Mouse (Mus musculus) thymus, adult 2 months (tissue): Measurements from ENCODE around the gene Olfr70. TPM values are rescaled to one million over a fixed set of nuclear protein-coding genes. Genes with fewer than 3 reads are reported as not detected.

ENCODE experiments used
- DNase-seq: peaks from one replicate; pipeline ENCODE4 v3.0.0; 2021
- H3K27ac ChIP-seq: fragments of 200-500 bp; 2 replicates; pipeline ENCODE4 v1.5.1; 2012; ENCODE audit warnings: low read length, control low read depth; ENCODE audit not compliant: control insufficient read depth, insufficient read depth
- H3K27me3 ChIP-seq: fragments of 200-500 bp; 2 replicates; pipeline ENCODE4 v1.6.1; 2012; ENCODE audit warnings: mild to moderate bottlenecking, low read length, moderate library complexity, mixed read lengths; ENCODE audit not compliant: control insufficient read depth, insufficient read depth
- H3K36me3 ChIP-seq: fragments of 200-500 bp; 2 replicates; pipeline ENCODE4 v1.6.1; 2012; ENCODE audit warnings: mild to moderate bottlenecking, low read length, moderate library complexity; ENCODE audit not compliant: control insufficient read depth, insufficient read depth
- H3K4me1 ChIP-seq: fragments of 200-500 bp; replicated peaks from 2 replicates; pipeline ENCODE4 v1.6.1; 2012; ENCODE audit warnings: low read length; ENCODE audit not compliant: control insufficient read depth, insufficient read depth
- H3K4me3 ChIP-seq: fragments of 200-500 bp; 2 replicates; pipeline ENCODE4 v1.5.1; 2012; ENCODE audit warnings: mild to moderate bottlenecking, low read length, control low read depth, moderate library complexity; ENCODE audit not compliant: control insufficient read depth, insufficient read depth
- CTCF ChIP-seq: fragments of 200-500 bp; IDR thresholded peaks from 2 replicates; pipeline ENCODE4 v1.5.1; 2012; ENCODE audit warnings: mild to moderate bottlenecking, control low read depth, low read length, moderate library complexity, borderline replicate concordance; ENCODE audit not compliant: control insufficient read depth, poor library complexity, insufficient read depth; ENCODE audit errors: extremely low read depth
- POLR2A ChIP-seq: fragments of 200-500 bp; IDR thresholded peaks from 2 replicates; pipeline ENCODE4 v1.6.1; 2012; ENCODE audit warnings: mild to moderate bottlenecking, low read length, control low read depth, moderate library complexity; ENCODE audit not compliant: control insufficient read depth, poor library complexity, insufficient read depth; ENCODE audit errors: extremely low read depth
- WGBS: fragments of 180-500 bp; shearing (Covaris S2); methylation state at CpG from one replicate; pipeline ENCODE4 v1.1.7; 2018; 5-methylcytosine and 5-hydroxymethylcytosine counted together
- polyA plus RNA-seq: library from polyadenylated mRNA; depleted of rRNA; stranded (reverse); fragments of >200 nt; gene quantifications from 2 replicates; pipeline ENCODE4 v1.2.3, GENCODE M21; 2012; rRNA removed

Gene Olfr70
- polyA plus RNA-seq = not detected in 2 replicates

GRCm38 (mm10) chr4:43700707-43701106, at the start of gene Olfr70:
Gene Olfr70, minus strand, starts transcription at chr4:43700807.
- Histone ChIP-seq H3K4me3 (no peak within 1 kb of the TSS), H3K4me1 (no peaks in the 10 kb centered on the region), H3K36me3 (no peaks in the 10 kb centered on the region), H3K27ac (no peak within 1 kb of the TSS), H3K27me3 (no peaks in the 10 kb centered on the region)
- no peak for DNase-seq
- TF ChIP-seq CTCF = no peak
- 97% methylated on average over 6 of the region's 6 CpGs for WGBS

GRCm38 (mm10) chr4:43745187-43745586, 44.6 kb upstream of the Olfr70 start:
- TF ChIP-seq POLR2A (no peak), CTCF (no peak)
- no peaks in the 10 kb centered on the region for H3K27me3 ChIP-seq
- no peak for DNase-seq
- H3K27ac ChIP-seq = no peak overlapping the region
- H3K4me3 ChIP-seq = no peak overlapping the region
- no peaks in the 10 kb centered on the region for H3K4me1 ChIP-seq
- 18% methylated on average over 6 of the region's 6 CpGs for WGBS
- no peaks in the 10 kb centered on the region for H3K36me3 ChIP-seq

GRCm38 (mm10) chr4:43743099-43743498, 42.5 kb upstream of the Olfr70 start:
- DNase-seq = no peak
- Histone ChIP-seq H3K27me3 (no peaks in the 10 kb centered on the region), H3K27ac (no peak overlapping the region), H3K4me1 (no peaks in the 10 kb centered on the region), H3K4me3 (no peak overlapping the region), H3K36me3 (no peaks in the 10 kb centered on the region)
- no peak for TF ChIP-seq CTCF
- TF ChIP-seq POLR2A = no peak
- WGBS = 86% methylated on average over 1 of the region's 1 CpGs

- no peaks in the 10 kb centered on the region for H3K27me3 ChIP-seq
- TF ChIP-seq CTCF = no peak
- no peak for TF ChIP-seq POLR2A
- 81% methylated on average over 4 of the region's 4 CpGs for WGBS
- no peak for DNase-seq
- no peak overlapping the region for H3K4me3 ChIP-seq
- H3K4me1 ChIP-seq = no peaks in the 10 kb centered on the region
- H3K36me3 ChIP-seq = no peaks in the 10 kb centered on the region
- no peak overlapping the region for H3K27ac ChIP-seq
These were observed 42.0 kb upstream of the Olfr70 start for GRCm38 (mm10) chr4:43742637-43743036.

- no peak overlapping the region for H3K27ac ChIP-seq
These were observed 40.9 kb upstream of the Olfr70 start for GRCm38 (mm10) chr4:43741526-43741925.

GRCm38 (mm10) chr4:43738989-43739674, 38.5 kb upstream of the Olfr70 start:
- H3K36me3 ChIP-seq = no peaks in the 10 kb centered on the region
- no peaks in the 10 kb centered on the region for H3K27me3 ChIP-seq
- no peak for DNase-seq
- no peak for TF ChIP-seq CTCF
- H3K4me3 ChIP-seq = no peak overlapping the region
- no peaks in the 10 kb centered on the region for H3K4me1 ChIP-seq
- 87% methylated on average over 8 of the region's 8 CpGs for WGBS
- no peak overlapping the region for H3K27ac ChIP-seq

More at GRCm38 (mm10) chr4:43741526-43741925, 40.9 kb upstream of the Olfr70 start:
- Histone ChIP-seq H3K36me3 (no peaks in the 10 kb centered on the region), H3K4me1 (no peaks in the 10 kb centered on the region), H3K27me3 (no peaks in the 10 kb centered on the region), H3K4me3 (no peak overlapping the region)
- DNase-seq = no peak
- no peak for TF ChIP-seq CTCF
- no peak for TF ChIP-seq POLR2A
- 84% methylated on average over 5 of the region's 5 CpGs for WGBS

GRCm38 (mm10) chr4:43737144-43737543, 36.5 kb upstream of the Olfr70 start:
- no peak overlapping the region for H3K27ac ChIP-seq
- no peaks in the 10 kb centered on the region for H3K36me3 ChIP-seq
- WGBS = 91% methylated on average over 6 of the region's 6 CpGs
- no peak for TF ChIP-seq POLR2A
- TF ChIP-seq CTCF = no peak
- H3K4me3 ChIP-seq = no peak overlapping the region
- DNase-seq = no peak
- no peaks in the 10 kb centered on the region for H3K4me1 ChIP-seq
- no peaks in the 10 kb centered on the region for H3K27me3 ChIP-seq
